Mouse (Mus musculus) limb, embryonic 14.5 days (tissue): Measurements from ENCODE around the gene Dcst2. TPM values are rescaled to one million over a fixed set of nuclear protein-coding genes. Genes with fewer than 3 reads are reported as not detected.

Experiments used
- ATAC-seq: fragments of 200-750 bp; cut with Nextera tagmentation; 2 replicates; pipeline ENCODE4 v1.8.0; 2017; ENCODE audit warnings: low read depth, moderate number of reproducible peaks, moderate TSS enrichment; ENCODE audit not compliant: low FRiP score
- DNase-seq: peaks from one replicate; pipeline ENCODE4 v3.0.0-alpha.2; 2015; ENCODE audit warnings: low spot score
- H3K27ac ChIP-seq: fragments of 300-500 bp; sonication (generic); replicated peaks from 2 replicates; pipeline ENCODE4 v1.5.1; 2014; ENCODE audit warnings: low read depth, mild to moderate bottlenecking, low read length, moderate library complexity, mixed read lengths
- H3K27me3 ChIP-seq: fragments of 300-500 bp; sonication (generic); 2 replicates; pipeline ENCODE4 v1.6.1; 2014; ENCODE audit warnings: low read length, mixed read lengths; ENCODE audit not compliant: control insufficient read depth, insufficient read depth
- H3K36me3 ChIP-seq: fragments of 300-500 bp; sonication (generic); 2 replicates; pipeline ENCODE4 v1.6.1; 2014; ENCODE audit warnings: mild to moderate bottlenecking, low read length, moderate library complexity, mixed read lengths; ENCODE audit not compliant: control insufficient read depth, insufficient read depth
- H3K4me1 ChIP-seq: fragments of 300-500 bp; sonication (generic); 2 replicates; pipeline ENCODE4 v1.6.1; 2014; ENCODE audit warnings: antibody characterized with exemption, low read length, mixed read lengths; ENCODE audit not compliant: control insufficient read depth, insufficient read depth
- H3K4me2 ChIP-seq: fragments of 300-500 bp; sonication (generic); replicated peaks from 2 replicates; pipeline ENCODE4 v1.6.1; 2014; ENCODE audit warnings: low read depth, mild to moderate bottlenecking, low read length, moderate library complexity; ENCODE audit not compliant: severe bottlenecking
- H3K4me3 ChIP-seq: fragments of 300-500 bp; sonication (generic); replicated peaks from 2 replicates; pipeline ENCODE4 v1.5.1; 2014; ENCODE audit warnings: low read length
- H3K9ac ChIP-seq: fragments of 300-500 bp; sonication (generic); 2 replicates; pipeline ENCODE4 v1.6.1; 2014; ENCODE audit warnings: mild to moderate bottlenecking, low read depth, low read length, moderate library complexity; ENCODE audit not compliant: severe bottlenecking
- H3K9me3 ChIP-seq: fragments of 300-500 bp; sonication (generic); 2 replicates; pipeline ENCODE4 v1.6.1; 2016; ENCODE audit warnings: low read length; ENCODE audit not compliant: control insufficient read depth
- POLR2A ChIP-seq: fragments of 200-500 bp; IDR thresholded peaks from 2 replicates; pipeline ENCODE4 v1.8.0; 2012; ENCODE audit warnings: inconsistent platforms, mild to moderate bottlenecking, moderate library complexity, borderline replicate concordance; ENCODE audit not compliant: insufficient read depth, insufficient read length; ENCODE audit errors: extremely low read depth
- WGBS: fragments of 180-500 bp; shearing (Covaris S2); extraction: QIAGEN DNeasy Blood & Tissue Kit; methylation state at CpG from one replicate; pipeline ENCODE4 v1.1.7; 2014; 5-methylcytosine and 5-hydroxymethylcytosine counted together
- polyA plus RNA-seq, 2 experiments: library from polyadenylated mRNA; depleted of rRNA in 1 of 2; stranded (reverse) in 1 of 2; unstranded in 1 of 2; fragments of >200 nt; fragmentation: Nextera tagmentation in 1 of 2; extraction: Ambion mirVana in 1 of 2; gene quantifications; 2 replicates each; pipeline versions ENCODE4 v1.2.1 to v1.2.3; 2012 to 2014

The Dcst2 gene
- polyA plus RNA-seq, 2 experiments, result 0.26 to 0.63 TPM

DNA sequence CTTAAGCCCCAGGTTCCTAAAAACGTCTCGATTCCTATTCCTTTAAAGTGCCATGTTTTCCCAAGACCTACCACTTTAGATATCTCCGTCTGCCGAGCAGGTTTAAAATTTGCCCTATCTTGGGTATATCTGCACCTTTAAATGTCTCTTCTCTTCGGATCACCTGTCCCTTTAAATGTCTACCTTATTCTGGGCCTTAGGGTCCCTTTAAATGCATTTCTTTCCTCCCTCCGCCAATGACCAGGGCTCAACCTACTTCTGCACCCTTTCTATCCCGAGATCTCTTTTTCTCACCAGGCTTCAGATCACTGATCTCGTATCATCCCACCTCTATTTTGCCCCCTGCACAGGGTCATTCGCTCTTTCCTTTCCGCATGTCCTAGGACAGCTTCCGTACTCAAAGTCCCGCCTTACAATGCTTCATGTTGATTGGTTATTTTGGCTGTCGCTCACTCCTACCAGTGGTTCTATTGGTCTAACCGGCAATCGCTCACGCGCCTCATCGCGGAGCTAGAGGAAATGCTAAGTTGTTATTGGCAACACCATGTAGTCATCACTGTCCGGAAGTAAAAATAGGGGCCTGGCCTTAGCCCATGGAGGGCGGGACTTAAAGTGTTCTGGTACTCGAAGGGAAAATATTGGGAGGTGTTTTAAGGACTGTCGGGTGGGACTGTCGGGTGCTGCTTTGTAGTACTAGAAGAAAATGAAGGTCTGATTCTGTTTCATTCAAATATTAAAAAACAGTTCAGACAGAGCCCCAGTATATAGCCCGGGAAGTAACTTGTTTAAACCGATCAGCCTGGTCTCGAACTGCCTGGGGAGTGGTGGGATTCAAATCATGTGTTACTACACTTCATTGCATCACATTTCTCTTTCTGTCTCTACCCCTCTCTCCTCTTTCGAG, 50.0 kb downstream of the Dcst2 start, which contains the start of gene Flad1:
TSS of gene Flad1 (minus strand) at position 381 of the 904 bp plus-strand sequence.
- Histone ChIP-seq H3K27ac (0 out of 2 replicates have a peak within 1 kb of the TSS, but pooled peaks have one; percentile 33), H3K36me3 (peaks cover 38% of the 10 kb centered on the region), H3K4me2 (peak within 1 kb of the TSS; percentile 72), H3K27me3 (no peaks in the 10 kb centered on the region), H3K4me1 (peaks cover 8% of the 10 kb centered on the region), H3K4me3 (peak within 1 kb of the TSS; percentile 50), H3K9me3 (no peaks in the 10 kb centered on the region), H3K9ac (peak within 1 kb of the TSS; percentile 38)
- peak; percentile 99 for DNase-seq
- peak; percentile 99 for ATAC-seq
- no peak for TF ChIP-seq POLR2A
- whole genome bisulfite sequencing, result 7% methylated on average over 28 of the region's 28 CpGs

DNA sequence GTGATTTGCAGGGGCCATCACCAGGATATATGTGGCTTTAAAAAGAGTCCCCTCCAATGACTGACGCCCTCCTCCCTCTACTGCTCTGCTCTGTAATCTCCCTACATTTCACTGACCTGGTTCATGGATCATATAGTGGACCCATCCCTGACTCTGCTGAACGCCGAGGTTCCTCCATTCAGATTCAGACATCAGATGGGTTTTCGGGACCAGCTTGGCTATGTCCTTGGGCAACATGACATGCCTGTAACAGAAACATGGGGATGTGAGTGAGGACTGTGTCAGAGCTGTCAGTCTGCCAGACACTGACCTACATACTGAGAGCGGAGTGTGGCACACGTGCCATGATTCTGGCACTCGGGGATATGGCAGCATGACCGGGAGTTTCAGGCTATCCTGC, 54.4 kb downstream of the Dcst2 start:
- 96% methylated on average over 8 of the region's 8 CpGs for whole genome bisulfite sequencing
- no peak overlapping the region for H3K4me3 ChIP-seq
- peaks cover 29% of the 10 kb centered on the region for H3K36me3 ChIP-seq

DNA sequence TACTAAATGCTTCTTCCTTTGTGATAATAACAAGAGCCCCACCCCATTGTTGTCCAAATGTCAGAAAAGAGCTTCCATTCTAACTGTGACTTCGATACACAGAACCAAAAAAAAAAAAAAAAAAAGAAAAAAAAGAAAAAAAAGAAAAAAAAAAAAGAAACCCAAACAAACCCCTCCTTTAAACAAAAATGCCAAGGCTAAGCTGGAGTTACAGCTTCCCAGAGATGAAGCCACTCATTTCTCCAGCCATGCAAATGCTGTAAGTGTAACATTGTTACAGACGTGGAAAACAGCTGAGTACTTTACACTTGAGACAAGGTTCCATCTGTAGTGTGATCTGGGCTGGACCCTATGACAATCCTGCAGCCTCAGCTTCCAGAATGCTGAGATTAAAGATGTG, 55.4 kb downstream of the Dcst2 start:
- 21% methylated on average over 2 of the region's 2 CpGs for WGBS
- Histone ChIP-seq H3K9ac (peak overlapping the region; percentile 64), H3K9me3 (no peaks in the 10 kb centered on the region), H3K4me2 (peak overlapping the region; percentile 84), H3K36me3 (peaks cover 31% of the 10 kb centered on the region), H3K27me3 (no peaks in the 10 kb centered on the region), H3K4me1 (peaks cover 20% of the 10 kb centered on the region), H3K4me3 (peak overlapping the region; percentile 61), H3K27ac (peak overlapping the region; percentile 88; the same call in 1 of the 2 replicates)
- no peak for ATAC-seq
- TF ChIP-seq POLR2A, result no peak
- DNase-seq, result no peak

More for the DNA sequence above, 54.4 kb downstream of the Dcst2 start:
- no peak for TF ChIP-seq POLR2A
- ATAC-seq (no peak), DNase-seq (no peak)
- Histone ChIP-seq H3K9ac (no peak overlapping the region), H3K4me1 (peaks cover 20% of the 10 kb centered on the region), H3K27ac (no peak overlapping the region), H3K9me3 (no peaks in the 10 kb centered on the region), H3K4me2 (no peak overlapping the region), H3K27me3 (no peaks in the 10 kb centered on the region)

DNA sequence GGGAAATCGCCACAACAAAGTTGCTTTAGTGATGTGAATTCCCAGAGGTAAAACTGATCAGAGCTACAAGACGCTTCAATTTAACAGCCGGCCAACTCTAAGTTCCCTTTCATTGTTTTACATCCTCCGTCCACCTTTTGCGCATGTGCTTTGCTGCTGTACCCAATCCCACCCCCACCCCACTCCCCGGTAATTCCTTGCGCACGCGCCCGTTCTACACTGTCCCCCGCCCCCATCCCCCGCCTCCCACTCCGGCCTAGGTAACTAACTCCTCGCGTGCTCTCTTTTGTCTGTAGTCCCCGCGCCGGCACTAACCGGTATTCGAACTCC, 56.0 kb downstream of the Dcst2 start:
- peak overlapping the region; percentile 64 for H3K9ac ChIP-seq
- no peaks in the 10 kb centered on the region for H3K9me3 ChIP-seq
- H3K36me3 ChIP-seq, result peaks cover 33% of the 10 kb centered on the region
- 0% methylated on average over 20 of the region's 20 CpGs for WGBS
- H3K4me1 ChIP-seq, result peaks cover 25% of the 10 kb centered on the region
- H3K27ac ChIP-seq, result peak overlapping the region; percentile 88
- no peak for TF ChIP-seq POLR2A
- peak overlapping the region; percentile 61 for H3K4me3 ChIP-seq
- peak overlapping the region; percentile 84 for H3K4me2 ChIP-seq
- H3K27me3 ChIP-seq, result no peaks in the 10 kb centered on the region
- peak; percentile 86 for DNase-seq
- peak; percentile 45 for ATAC-seq

DNA sequence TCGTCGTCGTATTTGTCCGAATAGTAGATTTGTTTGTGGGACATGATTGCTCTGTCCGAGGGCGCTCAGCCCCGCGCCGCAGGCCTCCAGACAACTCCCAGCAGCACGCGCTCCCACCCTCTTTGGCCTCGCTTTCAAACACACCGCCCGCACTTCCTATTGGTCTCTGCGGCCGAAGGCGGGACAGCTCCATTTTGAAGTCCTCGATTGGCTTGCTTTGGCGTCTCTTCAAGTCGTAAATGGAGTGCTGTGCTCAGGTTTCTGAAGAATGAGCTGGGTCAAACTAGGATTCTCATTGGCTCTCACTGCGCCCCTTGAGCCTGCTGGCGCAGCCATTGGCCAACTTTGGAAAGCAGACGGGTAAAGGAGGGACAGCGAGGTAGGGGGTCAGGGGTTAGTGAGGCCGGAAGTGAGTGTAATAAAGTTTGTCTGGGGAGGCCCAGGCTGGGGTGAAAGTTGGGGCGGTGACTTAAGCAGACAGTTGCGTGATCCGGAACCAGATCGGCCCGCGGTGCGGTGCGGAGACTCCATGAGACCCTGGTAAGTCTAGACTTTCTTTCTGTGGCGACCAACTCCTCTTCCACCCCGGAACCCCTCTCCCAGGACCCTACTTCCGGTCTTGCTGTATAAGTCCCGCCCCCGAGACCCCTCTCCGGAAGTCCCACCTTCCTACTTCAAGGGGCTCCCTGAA, 56.5 kb downstream of the Dcst2 start, which contains the start of the genes Cks1b and Shc1:
TSS of gene Cks1b (minus strand) at position 214 of the 691 bp plus-strand sequence.
TSS of gene Shc1 (plus strand) at position 274 of the 691 bp plus-strand sequence.
- no peak for TF ChIP-seq POLR2A
- peaks cover 28% of the 10 kb centered on the region for H3K4me1 ChIP-seq
- under 1% methylated on average over 39 of the region's 39 CpGs for WGBS

More for the DNA sequence above, 56.5 kb downstream of the Dcst2 start, which contains the start of the genes Cks1b and Shc1:
- ATAC-seq (peak; percentile 95), DNase-seq (peak; percentile 99)
- Histone ChIP-seq H3K27ac (peak within 1 kb of the TSS; percentile 90), H3K36me3 (peaks cover 34% of the 10 kb centered on the region), H3K4me3 (peak within 1 kb of the TSS; percentile 61), H3K4me2 (peak within 1 kb of the TSS; percentile 84), H3K27me3 (no peaks in the 10 kb centered on the region), H3K9me3 (no peaks in the 10 kb centered on the region), H3K9ac (peak within 1 kb of the TSS; percentile 64)
